30 mouse cellular contexts compared by ENCODE assay signal in genomic region chr2:103455748-103456147, GRCm38 (mm10). TPM values are rescaled to one million over a fixed set of nuclear protein-coding genes. Genes with fewer than 3 reads are reported as not detected.
"Had no signal": no experiment of that assay in that cellular context is flagged by ENCODE, and none has a peak within 500 bp of the region (broad histone marks: within the 10 kb centered on the region; RNA-seq: fewer than 3 reads in every experiment).

No protein-coding gene starts in this region.

- H3K27ac ChIP-seq: embryonic facial prominence, embryonic 10.5 days; embryonic facial prominence, embryonic 12.5 days; embryonic facial prominence, embryonic 13.5 days; embryonic facial prominence, embryonic 15.5 days; forebrain, embryonic 10.5 days; forebrain, embryonic 12.5 days; forebrain, embryonic 13.5 days; forebrain, embryonic 15.5 days; gastrocnemius, adult 2 months had no signal

- DNase-seq: cerebellum, adult 2 months; cerebellum, adult 8-10 months; cerebellum, adult 9-11 months; cerebellum, postnatal 10 days; cerebellum, postnatal 14 days; cerebellum, postnatal 25 days; cerebellum, postnatal 36 days; embryo, embryonic 11 days; forebrain, postnatal 0 days; gastrocnemius, adult 2 months; gastrocnemius, postnatal 10 days; gastrocnemius, postnatal 14 days; gastrocnemius, postnatal 25 days; gastrocnemius, postnatal 36 days; heart, adult 11 months; heart, adult 18-20 months had no signal

- H3K4me2 ChIP-seq: embryonic facial prominence, embryonic 12.5 days; embryonic facial prominence, embryonic 13.5 days; embryonic facial prominence, embryonic 15.5 days; forebrain, embryonic 12.5 days; forebrain, embryonic 13.5 days; forebrain, embryonic 15.5 days had no signal

- H3K9ac ChIP-seq: embryonic facial prominence, embryonic 12.5 days; embryonic facial prominence, embryonic 13.5 days; embryonic facial prominence, embryonic 15.5 days; forebrain, embryonic 12.5 days; forebrain, embryonic 13.5 days; forebrain, embryonic 15.5 days; forebrain, postnatal 0 days had no signal

- H3K4me3 ChIP-seq: embryonic facial prominence, embryonic 10.5 days; embryonic facial prominence, embryonic 12.5 days; embryonic facial prominence, embryonic 13.5 days; embryonic facial prominence, embryonic 15.5 days; erythroblast, embryonic 14.5 days; forebrain, embryonic 10.5 days; forebrain, embryonic 12.5 days; forebrain, embryonic 13.5 days; forebrain, embryonic 15.5 days; gastrocnemius, adult 2 months had no signal

- H3K27me3 ChIP-seq: embryonic facial prominence, embryonic 12.5 days; embryonic facial prominence, embryonic 13.5 days; embryonic facial prominence, embryonic 15.5 days; forebrain, embryonic 12.5 days; forebrain, embryonic 13.5 days; forebrain, embryonic 15.5 days had no signal

- H3K9me3 ChIP-seq: embryonic facial prominence, embryonic 10.5 days; embryonic facial prominence, embryonic 12.5 days; embryonic facial prominence, embryonic 13.5 days; embryonic facial prominence, embryonic 15.5 days; forebrain, embryonic 10.5 days; forebrain, embryonic 12.5 days; forebrain, embryonic 13.5 days; forebrain, embryonic 15.5 days had no signal

- H3K4me1 ChIP-seq: embryonic facial prominence, embryonic 10.5 days; embryonic facial prominence, embryonic 12.5 days; embryonic facial prominence, embryonic 13.5 days; embryonic facial prominence, embryonic 15.5 days; forebrain, embryonic 10.5 days; forebrain, embryonic 12.5 days; forebrain, embryonic 13.5 days; forebrain, embryonic 15.5 days had no signal

RNA-seq across cellular contexts. Expression of gene Elf5, which starts 44.3 kb away (rescaled TPM):
- total RNA-seq: common myeloid progenitor, adult 5-6 weeks; forebrain, postnatal 0 days; gastrocnemius, adult 2 months; gastrocnemius, postnatal 10 days; gastrocnemius, postnatal 14 days; gastrocnemius, postnatal 25 days; gastrocnemius, postnatal 36 days; gastrocnemius, postnatal 4 days; granulocyte monocyte progenitor cell, adult 5-6 weeks; heart, adult 18-20 months had no signal
- polyA plus RNA-seq: erythroblast, embryonic 14.5 days; forebrain, embryonic 13.5 days; forebrain, embryonic 14.5 days; forebrain, embryonic 15.5 days; forebrain, embryonic 16.5 days; forebrain, postnatal 0 days had no signal
